Mouse (Mus musculus): ENCODE measurements at regions not wholly inside any gene's neighbourhood (a gene's known extent, or its start where the extent isn't known, plus 50 kb on each side); places are given as distances from the start of the nearest gene placed in this dataset.

- no peak for ATAC-seq (replicated peaks; ENCODE audit: extremely low read depth, insufficient read depth, low FRiP score)
- Histone ChIP-seq H3K4me3 (ENCODE audit: low read length) (no peak overlapping the region), H3K9ac (ENCODE audit: low read length) (no peak overlapping the region), H3K27ac (ENCODE audit: low read length) (no peak overlapping the region), H3K9me3 (replicated peaks; ENCODE audit: control insufficient read depth, low read length) (no peaks in the 10 kb centered on the region), H3K36me3 (ENCODE audit: control insufficient read depth, insufficient read depth) (no peaks in the 10 kb centered on the region), H3K27me3 (ENCODE audit: control insufficient read depth, insufficient read depth, low read length) (no peaks in the 10 kb centered on the region), H3K4me2 (ENCODE audit: low read depth, low read length) (no peak overlapping the region), H3K4me1 (ENCODE audit: control insufficient read depth, insufficient read depth, low read length) (no peaks in the 10 kb centered on the region)
- 38% methylated on average over 6 of the region's 6 CpGs for WGBS
Measured at GRCm38 (mm10) chr4:142348910-142349309, 109.7 kb upstream of the Kazn start.

GRCm38 (mm10) chr4:142342482-142343206, 103.4 kb upstream of the Kazn start:
- H3K4me2 ChIP-seq (ENCODE audit: low read depth, low read length): no peak overlapping the region
- no peak overlapping the region for H3K9ac ChIP-seq (ENCODE audit: low read length)
- no peaks in the 10 kb centered on the region for H3K36me3 ChIP-seq (ENCODE audit: control insufficient read depth, insufficient read depth)
- no peaks in the 10 kb centered on the region for H3K27me3 ChIP-seq (ENCODE audit: control insufficient read depth, insufficient read depth, low read length)
- 66% methylated on average over 19 of the region's 19 CpGs for WGBS
- H3K4me3 ChIP-seq (ENCODE audit: low read length): no peak overlapping the region
- H3K27ac ChIP-seq (ENCODE audit: low read length): no peak overlapping the region
- H3K9me3 ChIP-seq (replicated peaks; ENCODE audit: control insufficient read depth, low read length): no peaks in the 10 kb centered on the region
- ATAC-seq (replicated peaks; ENCODE audit: extremely low read depth, insufficient read depth, low FRiP score): no peak
- 0 out of 2 replicates have a peak, but pooled peaks cover 2% of the 10 kb centered on the region for H3K4me1 ChIP-seq (ENCODE audit: control insufficient read depth, insufficient read depth, low read length)

- 0 out of 2 replicates have a peak, but pooled peaks cover 2% of the 10 kb centered on the region for H3K4me1 ChIP-seq (ENCODE audit: control insufficient read depth, insufficient read depth, low read length)
- H3K27me3 ChIP-seq (ENCODE audit: control insufficient read depth, insufficient read depth, low read length): no peaks in the 10 kb centered on the region
- H3K4me3 ChIP-seq (ENCODE audit: low read length): no peak overlapping the region
- H3K9ac ChIP-seq (ENCODE audit: low read length): no peak overlapping the region
- H3K27ac ChIP-seq (ENCODE audit: low read length): no peak overlapping the region
- WGBS: 47% methylated on average over 4 of the region's 4 CpGs
- H3K36me3 ChIP-seq (ENCODE audit: control insufficient read depth, insufficient read depth): no peaks in the 10 kb centered on the region
- no peak overlapping the region for H3K4me2 ChIP-seq (ENCODE audit: low read depth, low read length)
- ATAC-seq (replicated peaks; ENCODE audit: extremely low read depth, insufficient read depth, low FRiP score): no peak
- H3K9me3 ChIP-seq (replicated peaks; ENCODE audit: control insufficient read depth, low read length): no peaks in the 10 kb centered on the region
Measured at GRCm38 (mm10) chr4:142341305-142341704, 102.1 kb upstream of the Kazn start.

GRCm38 (mm10) chr4:142340057-142340456, 100.9 kb upstream of the Kazn start:
- H3K4me1 ChIP-seq (ENCODE audit: control insufficient read depth, insufficient read depth, low read length): 0 out of 2 replicates have a peak, but pooled peaks cover 2% of the 10 kb centered on the region

GRCm38 (mm10) chr4:142337701-142338100, 98.5 kb upstream of the Kazn start:
- Histone ChIP-seq H3K9me3 (replicated peaks; ENCODE audit: control insufficient read depth, low read length) (no peaks in the 10 kb centered on the region), H3K27me3 (ENCODE audit: control insufficient read depth, insufficient read depth, low read length) (no peaks in the 10 kb centered on the region), H3K4me3 (ENCODE audit: low read length) (no peak overlapping the region), H3K36me3 (ENCODE audit: control insufficient read depth, insufficient read depth) (no peaks in the 10 kb centered on the region), H3K4me2 (ENCODE audit: low read depth, low read length) (no peak overlapping the region), H3K4me1 (ENCODE audit: control insufficient read depth, insufficient read depth, low read length) (0 out of 2 replicates have a peak, but pooled peaks cover 2% of the 10 kb centered on the region), H3K9ac (ENCODE audit: low read length) (no peak overlapping the region), H3K27ac (ENCODE audit: low read length) (no peak overlapping the region)
- 80% methylated on average over 8 of the region's 8 CpGs for WGBS
- ATAC-seq (replicated peaks; ENCODE audit: extremely low read depth, insufficient read depth, low FRiP score): no peak

More at GRCm38 (mm10) chr4:142340057-142340456, 100.9 kb upstream of the Kazn start:
- Histone ChIP-seq H3K4me3 (ENCODE audit: low read length) (no peak overlapping the region), H3K36me3 (ENCODE audit: control insufficient read depth, insufficient read depth) (no peaks in the 10 kb centered on the region), H3K9me3 (replicated peaks; ENCODE audit: control insufficient read depth, low read length) (no peaks in the 10 kb centered on the region), H3K9ac (ENCODE audit: low read length) (no peak overlapping the region), H3K27ac (ENCODE audit: low read length) (no peak overlapping the region), H3K4me2 (ENCODE audit: low read depth, low read length) (no peak overlapping the region), H3K27me3 (ENCODE audit: control insufficient read depth, insufficient read depth, low read length) (no peaks in the 10 kb centered on the region)
- 14% methylated on average over 3 of the region's 3 CpGs for WGBS
- ATAC-seq (replicated peaks; ENCODE audit: extremely low read depth, insufficient read depth, low FRiP score): no peak

- WGBS: 50% methylated on average over 2 of the region's 2 CpGs
- H3K27ac ChIP-seq (ENCODE audit: low read length): no peak overlapping the region
- H3K9me3 ChIP-seq (replicated peaks; ENCODE audit: control insufficient read depth, low read length): no peaks in the 10 kb centered on the region
- H3K36me3 ChIP-seq (ENCODE audit: control insufficient read depth, insufficient read depth): no peaks in the 10 kb centered on the region
- H3K27me3 ChIP-seq (ENCODE audit: control insufficient read depth, insufficient read depth, low read length): no peaks in the 10 kb centered on the region
- no peak overlapping the region for H3K9ac ChIP-seq (ENCODE audit: low read length)
- H3K4me2 ChIP-seq (ENCODE audit: low read depth, low read length): no peak overlapping the region
- no peak overlapping the region for H3K4me3 ChIP-seq (ENCODE audit: low read length)
- 0 out of 2 replicates have a peak, but pooled peaks cover 2% of the 10 kb centered on the region for H3K4me1 ChIP-seq (ENCODE audit: control insufficient read depth, insufficient read depth, low read length)
- ATAC-seq (replicated peaks; ENCODE audit: extremely low read depth, insufficient read depth, low FRiP score): no peak
Measured at GRCm38 (mm10) chr4:142336943-142337342, 97.7 kb upstream of the Kazn start.

- WGBS: 85% methylated on average over 7 of the region's 7 CpGs
- Histone ChIP-seq H3K9ac (ENCODE audit: low read length) (no peak overlapping the region), H3K27ac (ENCODE audit: low read length) (no peak overlapping the region), H3K27me3 (ENCODE audit: control insufficient read depth, insufficient read depth, low read length) (no peaks in the 10 kb centered on the region), H3K4me1 (ENCODE audit: control insufficient read depth, insufficient read depth, low read length) (0 out of 2 replicates have a peak, but pooled peaks cover 2% of the 10 kb centered on the region), H3K4me2 (ENCODE audit: low read depth, low read length) (no peak overlapping the region), H3K36me3 (ENCODE audit: control insufficient read depth, insufficient read depth) (no peaks in the 10 kb centered on the region), H3K9me3 (replicated peaks; ENCODE audit: control insufficient read depth, low read length) (peaks cover 3% of the 10 kb centered on the region; the same call in 1 of the 2 replicates), H3K4me3 (ENCODE audit: low read length) (no peak overlapping the region)
- no peak for ATAC-seq (replicated peaks; ENCODE audit: extremely low read depth, insufficient read depth, low FRiP score)
Measured at GRCm38 (mm10) chr4:142334084-142334483, 94.9 kb upstream of the Kazn start.

- 92% methylated on average over 3 of the region's 3 CpGs for WGBS
- Histone ChIP-seq H3K36me3 (ENCODE audit: control insufficient read depth, insufficient read depth) (no peaks in the 10 kb centered on the region), H3K4me1 (ENCODE audit: control insufficient read depth, insufficient read depth, low read length) (no peaks in the 10 kb centered on the region), H3K9me3 (replicated peaks; ENCODE audit: control insufficient read depth, low read length) (peaks cover 5% of the 10 kb centered on the region; the same call in 1 of the 2 replicates), H3K27me3 (ENCODE audit: control insufficient read depth, insufficient read depth, low read length) (no peaks in the 10 kb centered on the region), H3K4me2 (ENCODE audit: low read depth, low read length) (no peak overlapping the region), H3K9ac (ENCODE audit: low read length) (no peak overlapping the region), H3K4me3 (ENCODE audit: low read length) (no peak overlapping the region), H3K27ac (ENCODE audit: low read length) (no peak overlapping the region)
- ATAC-seq (replicated peaks; ENCODE audit: extremely low read depth, insufficient read depth, low FRiP score): no peak
Measured at GRCm38 (mm10) chr4:142330599-142330998, 91.4 kb upstream of the Kazn start.

- no peak overlapping the region for H3K27ac ChIP-seq (ENCODE audit: low read length)
- no peaks in the 10 kb centered on the region for H3K27me3 ChIP-seq (ENCODE audit: control insufficient read depth, insufficient read depth, low read length)
- H3K4me1 ChIP-seq (ENCODE audit: control insufficient read depth, insufficient read depth, low read length): no peaks in the 10 kb centered on the region
- no peak overlapping the region for H3K9ac ChIP-seq (ENCODE audit: low read length)
- peaks cover 5% of the 10 kb centered on the region; the same call in 1 of the 2 replicates for H3K9me3 ChIP-seq (replicated peaks; ENCODE audit: control insufficient read depth, low read length)
- no peak for ATAC-seq (replicated peaks; ENCODE audit: extremely low read depth, insufficient read depth, low FRiP score)
- no peaks in the 10 kb centered on the region for H3K36me3 ChIP-seq (ENCODE audit: control insufficient read depth, insufficient read depth)
- no peak overlapping the region for H3K4me3 ChIP-seq (ENCODE audit: low read length)
- H3K4me2 ChIP-seq (ENCODE audit: low read depth, low read length): no peak overlapping the region
- WGBS: 88% methylated on average over 2 of the region's 2 CpGs
Measured at GRCm38 (mm10) chr4:142329600-142329999, 90.4 kb upstream of the Kazn start.
